8 mouse cellular contexts compared by ENCODE assay signal in genomic region chr8:70332070-70332877, GRCm38 (mm10). TPM values are rescaled to one million over a fixed set of nuclear protein-coding genes. Genes with fewer than 3 reads are reported as not detected.
DNase-seq lines count a peak whose midpoint lies in the region; ATAC-seq and TF ChIP-seq lines count a peak whose summit lies in the region.

No protein-coding gene starts in this region.

- ATAC-seq in forebrain, embryonic 14.5 days: peak; percentile 84
- ATAC-seq in hindbrain, embryonic 12.5 days (ENCODE audit: low FRiP score): peak; percentile 71

- in situ Hi-C loops in ES-E14 (cut with MboI; ENCODE audit: low sequenced_read_pairs in 2 of 2, unreplicated experiment in 2 of 2): no loop called here

- H3K9me3 ChIP-seq in ES-E14 (ENCODE audit: control insufficient read depth, insufficient read depth, low read depth, low read length): no peaks in the 10 kb centered on the region
- no peaks in the 10 kb centered on the region for H3K9me3 ChIP-seq in forebrain, embryonic 14.5 days (replicated peaks; ENCODE audit: control insufficient read depth, low read length)
- no peaks in the 10 kb centered on the region for H3K9me3 ChIP-seq in hindbrain, embryonic 12.5 days (replicated peaks)

- H3K4me2 ChIP-seq in forebrain, embryonic 14.5 days (ENCODE audit: low read length): peak overlapping the region; percentile 22; the same call in 1 of the 2 replicates
- peak overlapping the region; percentile 19; the same call in 1 of the 2 replicates for H3K4me2 ChIP-seq in hindbrain, embryonic 12.5 days (replicated peaks)

- H3K36me3 ChIP-seq in ES-E14 (ENCODE audit: control insufficient read depth, insufficient read depth, low read length, poor library complexity, severe bottlenecking): peaks cover 56% of the 10 kb centered on the region
- H3K36me3 ChIP-seq in forebrain, embryonic 14.5 days (ENCODE audit: control insufficient read depth, insufficient read depth, low read length): peaks cover 87% of the 10 kb centered on the region
- peaks cover 81% of the 10 kb centered on the region for H3K36me3 ChIP-seq in hindbrain, embryonic 12.5 days

- no peak overlapping the region; the same call in 1 of the 2 replicates for H3K9ac ChIP-seq in ES-E14 (ENCODE audit: insufficient read depth, low read depth, low read length, poor library complexity, severe bottlenecking)
- 0 out of 2 replicates have a peak overlapping the region, but pooled peaks have one; percentile 21 for H3K9ac ChIP-seq in forebrain, embryonic 14.5 days (ENCODE audit: low read length)
- H3K9ac ChIP-seq in hindbrain, embryonic 12.5 days: peak overlapping the region; percentile 43; the same call in 1 of the 2 replicates

- H3K4me3 ChIP-seq in ES-E14 (ENCODE audit: insufficient read depth in 1 of 2, low read depth in 1 of 2, low read length in 2 of 2, poor library complexity in 1 of 2, severe bottlenecking in 1 of 2): no peak overlapping the region
- H3K4me3 ChIP-seq in forebrain, embryonic 14.5 days (ENCODE audit: low read depth, low read length): no peak overlapping the region
- no peak overlapping the region for H3K4me3 ChIP-seq in hindbrain, embryonic 12.5 days

- 21% methylated on average over 41 of the region's 41 CpGs for WGBS in forebrain, embryonic 14.5 days
- WGBS in hindbrain, embryonic 12.5 days: 22% methylated on average over 41 of the region's 41 CpGs

- peaks cover 2 to 14% of the 10 kb centered on the region in 2 experiments; a peak in 2 of 4 replicates for H3K4me1 ChIP-seq in ES-E14 (ENCODE audit: control insufficient read depth in 2 of 2, insufficient read depth in 2 of 2, low read length in 2 of 2, poor library complexity in 1 of 2)
- peaks cover 18% of the 10 kb centered on the region for H3K4me1 ChIP-seq in forebrain, embryonic 14.5 days (ENCODE audit: control insufficient read depth, insufficient read depth, low read length)
- peaks cover 31% of the 10 kb centered on the region for H3K4me1 ChIP-seq in hindbrain, embryonic 12.5 days

- DNase-seq in ES-E14 (ENCODE audit: low read depth, low spot score): peak; percentile 59
- peak; percentile 83 for DNase-seq in cerebellum, adult 11-12 months
- peak; percentile 85 for DNase-seq in forebrain, embryonic 14.5 days (ENCODE audit: low spot score)
- peak; percentile 75 to 82 for DNase-seq in left cerebral cortex, adult 18-20 months (ENCODE audit: low spot score in 2 of 2)
- DNase-seq in lung, postnatal 10 days: peak; percentile 81
- DNase-seq in right cerebral cortex, postnatal 25 days: peak; percentile 84
- DNase-seq in MN1 (ENCODE audit: low spot score): no peak

- H3K27ac ChIP-seq in ES-E14 (ENCODE audit: insufficient read depth, low read depth, low read length, poor library complexity, severe bottlenecking): no peak overlapping the region
- H3K27ac ChIP-seq in forebrain, embryonic 14.5 days (ENCODE audit: low read depth, low read length): no peak overlapping the region
- peak overlapping the region; percentile 35; the same call in 1 of the 2 replicates for H3K27ac ChIP-seq in hindbrain, embryonic 12.5 days

- no peaks in the 10 kb centered on the region for H3K27me3 ChIP-seq in forebrain, embryonic 14.5 days (replicated peaks; ENCODE audit: control insufficient read depth, insufficient read depth, low read length)
- H3K27me3 ChIP-seq in hindbrain, embryonic 12.5 days: peaks cover 26% of the 10 kb centered on the region

TF ChIP-seq in ES-E14, 5 proteins besides CTCF, POLR2A, EP300 and RAD21:
- 0 out of 2 replicates have a peak, but pooled peaks have one; percentile 1 for TF ChIP-seq ZC3H11A (IDR thresholded peaks at IDR 0.05; ENCODE audit: borderline replicate concordance, low read depth, low read length)
- no peak for TF ChIP-seq CHD2 (IDR thresholded peaks at IDR 0.05; ENCODE audit: low read depth, low read length)
- no peak; the same call in 1 of the 2 replicates for TF ChIP-seq ZNF384 (IDR thresholded peaks at IDR 0.05; ENCODE audit: low read depth, low read length)
- TF ChIP-seq MAFK (IDR thresholded peaks at IDR 0.05; ENCODE audit: insufficient read depth, low read depth, low read length): no peak
- 0 out of 2 replicates have a peak, but pooled peaks have one; percentile 42 for TF ChIP-seq HCFC1 (IDR thresholded peaks at IDR 0.05; ENCODE audit: borderline replicate concordance, insufficient read depth, low read length)

RNA-seq across cellular contexts. Expression of gene Gdf1, which starts 2.7 kb away (rescaled TPM):
- total RNA-seq in ES-E14 (2012; rRNA removed): 7.5 and 24.5 TPM in 2 replicates
- 2.1 and 4.2 TPM in 2 replicates for polyA plus RNA-seq in forebrain, embryonic 14.5 days (2014; fragmentation: Nextera tagmentation; extraction: Ambion mirVana)
- polyA plus RNA-seq in hindbrain, embryonic 12.5 days (2016; fragmentation: Nextera tagmentation; extraction: Ambion mirVana): 2.2 and 4.4 TPM in 2 replicates
- 10 to 100 TPM; 16.4 to 19.1 TPM for total RNA-seq in left cerebral cortex, adult 18-20 months (2021)

RNA-seq across cellular contexts. Expression of gene Cers1, which starts 16.7 kb away (rescaled TPM):
- total RNA-seq in ES-E14 (2012; rRNA removed): 1.9 and 4.7 TPM in 2 replicates
- polyA plus RNA-seq in forebrain, embryonic 14.5 days (2014; fragmentation: Nextera tagmentation; extraction: Ambion mirVana): 20.8 and 27.6 TPM in 2 replicates
- 16.3 and 17.8 TPM in 2 replicates for polyA plus RNA-seq in hindbrain, embryonic 12.5 days (2016; fragmentation: Nextera tagmentation; extraction: Ambion mirVana)
- total RNA-seq in left cerebral cortex, adult 18-20 months (2021): 10 to 100 TPM; 86.4 to 94.3 TPM

RNA-seq across cellular contexts. Expression of gene Upf1, which starts 20.8 kb away (rescaled TPM):
- total RNA-seq in ES-E14 (2012; rRNA removed): 54.7 and 57.6 TPM in 2 replicates
- 11.8 and 14.0 TPM in 2 replicates for polyA plus RNA-seq in forebrain, embryonic 14.5 days (2014; fragmentation: Nextera tagmentation; extraction: Ambion mirVana)
- 34.2 and 34.3 TPM in 2 replicates for polyA plus RNA-seq in hindbrain, embryonic 12.5 days (2016; fragmentation: Nextera tagmentation; extraction: Ambion mirVana)
- 10 to 100 TPM; 64.1 to 73.7 TPM for total RNA-seq in left cerebral cortex, adult 18-20 months (2021)

RNA-seq across cellular contexts. Expression of gene Cope, which starts 30.0 kb away (rescaled TPM):
- total RNA-seq in ES-E14 (2012; rRNA removed): 101 and 112 TPM in 2 replicates
- 305 and 332 TPM in 2 replicates for polyA plus RNA-seq in forebrain, embryonic 14.5 days (2014; fragmentation: Nextera tagmentation; extraction: Ambion mirVana)
- polyA plus RNA-seq in hindbrain, embryonic 12.5 days (2016; fragmentation: Nextera tagmentation; extraction: Ambion mirVana): 216 and 260 TPM in 2 replicates
- 100 to 1,000 TPM; 141 to 145 TPM for total RNA-seq in left cerebral cortex, adult 18-20 months (2021)

RNA-seq across cellular contexts. Expression of gene Ddx49, which starts 30.0 kb away (rescaled TPM):
- total RNA-seq in ES-E14 (2012; rRNA removed): 71.0 and 73.3 TPM in 2 replicates
- 51.5 and 52.3 TPM in 2 replicates for polyA plus RNA-seq in forebrain, embryonic 14.5 days (2014; fragmentation: Nextera tagmentation; extraction: Ambion mirVana)
- polyA plus RNA-seq in hindbrain, embryonic 12.5 days (2016; fragmentation: Nextera tagmentation; extraction: Ambion mirVana): 49.9 and 50.8 TPM in 2 replicates
- 10 to 100 TPM; 42.0 to 49.1 TPM for total RNA-seq in left cerebral cortex, adult 18-20 months (2021)

Comparison
In these comparisons a context has a peak if more than half of its experiments do, and no peak if none do; other contexts are left out.
1. RNA of gene Cers1, which starts 16.7 kb away (total RNA-seq): 86.4 to 94.3 TPM in left cerebral cortex, adult 18-20 months; 1.9 to 4.7 TPM in ES-E14; every median in the first group is over 10 times any median in the second.